Mouse (Mus musculus) G1E (cell line): ENCODE results near the gene Acvr2b.

Experiments used
- CTCF ChIP-seq: IDR thresholded peaks from 2 replicates; pipeline ENCODE4 v1.5.1; 2012; ENCODE audit warnings: low read depth, low read length, inconsistent platforms, mixed read lengths
- GATA1 ChIP-seq: IDR thresholded peaks from 2 replicates; pipeline ENCODE4 v1.6.1; 2012; ENCODE audit warnings: borderline replicate concordance, low read length, inconsistent platforms, mixed read lengths
- GATA2 ChIP-seq: IDR thresholded peaks from 2 replicates; pipeline ENCODE4 v1.6.1; 2012; ENCODE audit warnings: low read depth, low read length, inconsistent platforms, borderline replicate concordance
- POLR2AphosphoS5 ChIP-seq: IDR thresholded peaks from 2 replicates; pipeline ENCODE4 v1.6.1; 2012; ENCODE audit warnings: low read depth, low read length, inconsistent platforms; ENCODE audit not compliant: insufficient replicate concordance
- TAL1 ChIP-seq: conservative IDR thresholded peaks from 2 replicates; pipeline ENCODE4 v1.6.1; 2012; ENCODE audit warnings: low read depth, low read length, inconsistent platforms, mixed read lengths

GRCm38 (mm10) chr9:119425217-119425975, 23.5 kb downstream of the Acvr2b start:
- TF ChIP-seq CTCF (no peak), TAL1 (no peak), POLR2AphosphoS5 (no peak), GATA2 (no peak), GATA1 (no peak)
